Mouse (Mus musculus): ENCODE measurements around the gene Dnajc7.
"Not testable (repeated sequence)": the region's sequence is repeated elsewhere in the genome, so short reads cannot be mapped to it uniquely, and the experiment has no call there.

Gene Dnajc7

DNA sequence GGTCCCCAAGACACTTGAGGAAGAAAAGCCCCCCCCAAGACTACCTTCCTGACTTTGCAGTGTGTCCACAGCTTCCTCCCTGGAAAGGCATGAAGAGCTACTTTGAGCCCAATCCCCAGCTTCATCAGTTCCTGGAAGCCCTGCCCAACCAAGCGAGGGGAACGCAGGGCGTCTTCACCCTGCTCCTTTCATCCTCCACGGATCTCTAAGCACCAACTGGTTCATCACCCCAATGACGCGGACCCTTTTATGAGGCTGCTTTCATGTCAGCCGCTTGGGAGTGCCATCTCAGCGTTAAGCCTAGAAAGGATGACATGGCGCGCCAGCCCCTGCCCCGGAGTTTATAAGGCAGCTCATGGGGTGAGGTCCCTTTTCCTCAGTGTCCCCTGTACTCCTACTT, at the start of gene Dnajc7:
Dnajc7 (minus strand) TSS at position 187 of the 400 bp plus-strand sequence.
- peak in 1 of 2 experiments; percentile 16 for DNase-seq (ENCODE audit: low read depth in 1 of 2, low spot score in 2 of 2)

DNA sequence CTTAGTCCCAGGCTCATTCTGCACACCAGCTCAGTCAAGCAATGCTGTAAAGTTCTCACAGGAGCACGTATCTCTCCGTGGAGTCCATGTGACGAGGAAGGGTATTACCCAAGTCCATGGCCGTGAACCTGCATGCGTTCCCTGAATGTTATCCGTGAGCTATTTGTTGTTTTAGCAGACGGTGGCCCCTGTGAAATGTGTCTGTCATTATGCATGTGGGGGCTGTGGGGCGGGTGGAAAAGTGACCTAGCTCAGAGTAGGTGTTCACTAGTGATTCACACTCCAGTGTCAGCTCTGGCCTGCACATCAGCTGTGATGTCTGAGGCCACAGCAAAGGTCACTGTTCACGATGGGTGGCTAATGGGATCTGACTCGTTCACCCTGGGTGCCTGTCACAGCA, 39.8 kb upstream of the Dnajc7 start:
- no peak for DNase-seq (ENCODE audit: low read depth in 1 of 2, low spot score in 2 of 2)

GRCm38 (mm10) chr11:100656458-100656857, 36.5 kb upstream of the Dnajc7 start:
- no peak for DNase-seq (ENCODE audit: low read depth in 1 of 2, low spot score in 2 of 2)

- not testable (repeated sequence) for DNase-seq (ENCODE audit: low read depth in 1 of 2, low spot score in 2 of 2)
Observed at GRCm38 (mm10) chr11:100655589-100655988, 35.6 kb upstream of the Dnajc7 start.

- no peak for DNase-seq (ENCODE audit: low read depth in 1 of 2, low spot score in 2 of 2)
Observed at GRCm38 (mm10) chr11:100651748-100652147, 31.8 kb upstream of the Dnajc7 start.

GRCm38 (mm10) chr11:100651205-100651604, 31.2 kb upstream of the Dnajc7 start:
- DNase-seq (ENCODE audit: low read depth in 1 of 2, low spot score in 2 of 2): no peak

GRCm38 (mm10) chr11:100648405-100648804, 28.4 kb upstream of the Dnajc7 start:
- DNase-seq (ENCODE audit: low read depth in 1 of 2, low spot score in 2 of 2): no peak

DNA sequence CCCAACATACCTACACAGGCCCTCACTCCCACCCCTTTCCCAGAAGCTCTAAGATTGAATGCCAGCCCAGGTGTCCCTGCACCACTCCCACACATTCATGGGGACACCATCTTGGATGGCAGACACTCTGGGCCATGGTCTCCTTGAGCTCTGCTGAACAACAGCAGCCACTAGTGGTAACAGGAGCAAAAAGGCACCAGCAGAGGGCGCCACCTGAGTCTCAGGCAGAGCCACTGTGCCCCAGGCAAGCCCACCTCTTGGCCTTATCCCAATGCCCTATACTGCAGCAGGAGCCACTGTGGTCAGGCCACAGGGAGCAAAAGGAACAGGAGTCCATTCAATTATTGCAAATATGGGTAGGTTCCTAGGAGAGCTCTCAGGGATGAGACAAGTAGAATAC, 26.3 kb upstream of the Dnajc7 start:
- DNase-seq (ENCODE audit: low read depth in 1 of 2, low spot score in 2 of 2): peak in 1 of 2 experiments; percentile 28

DNA sequence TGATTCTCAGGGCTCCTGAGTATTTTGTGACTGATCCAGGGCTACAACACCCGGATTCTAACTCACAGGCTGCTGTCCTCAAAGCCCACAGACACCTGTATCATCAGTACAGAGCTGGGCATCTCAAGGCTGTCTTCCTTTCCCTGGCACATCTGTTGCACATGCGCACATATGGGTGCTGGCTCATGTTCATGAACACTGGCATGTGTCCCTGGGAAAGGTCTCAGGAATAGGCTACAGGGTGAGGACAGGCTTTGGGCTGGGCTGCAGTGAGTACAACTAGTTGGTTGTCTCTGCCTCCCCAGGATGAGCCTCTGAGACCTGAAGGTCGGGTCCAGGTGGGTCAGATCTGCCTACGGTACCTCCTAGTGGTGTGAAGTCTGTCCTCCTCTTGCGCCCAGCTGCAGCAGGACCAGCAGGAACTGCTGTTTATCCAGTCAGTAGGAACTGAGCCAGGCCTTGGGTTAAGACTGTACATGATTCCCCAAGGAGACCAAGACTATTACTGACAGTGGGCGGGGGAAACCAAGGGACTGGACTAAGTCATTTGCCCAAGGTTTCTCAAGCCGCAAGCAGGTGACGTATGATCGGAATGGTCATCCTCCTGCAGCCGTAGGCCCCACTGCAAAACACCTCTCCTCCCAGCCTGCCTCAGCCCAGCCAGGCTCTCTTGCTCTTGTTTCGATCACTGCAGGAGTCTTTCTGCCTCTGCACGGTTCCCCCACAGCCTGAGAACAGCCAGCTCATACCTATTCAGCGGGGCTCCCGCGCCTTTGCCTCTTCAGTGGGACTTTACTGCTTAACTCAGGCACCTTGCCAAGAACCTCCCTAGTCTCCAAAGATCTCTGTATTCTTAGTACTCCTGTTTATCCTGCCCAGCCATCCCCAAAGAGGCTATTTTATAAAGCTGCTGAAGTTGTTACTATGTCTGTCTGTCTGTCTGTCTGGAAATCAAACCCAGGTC, 23.9 kb upstream of the Dnajc7 start:
- DNase-seq (ENCODE audit: low read depth in 1 of 2, low spot score in 2 of 2): no peak

- DNase-seq (ENCODE audit: low read depth in 1 of 2, low spot score in 2 of 2): no peak
Observed at GRCm38 (mm10) chr11:100640159-100640906, 20.4 kb upstream of the Dnajc7 start.

DNA sequence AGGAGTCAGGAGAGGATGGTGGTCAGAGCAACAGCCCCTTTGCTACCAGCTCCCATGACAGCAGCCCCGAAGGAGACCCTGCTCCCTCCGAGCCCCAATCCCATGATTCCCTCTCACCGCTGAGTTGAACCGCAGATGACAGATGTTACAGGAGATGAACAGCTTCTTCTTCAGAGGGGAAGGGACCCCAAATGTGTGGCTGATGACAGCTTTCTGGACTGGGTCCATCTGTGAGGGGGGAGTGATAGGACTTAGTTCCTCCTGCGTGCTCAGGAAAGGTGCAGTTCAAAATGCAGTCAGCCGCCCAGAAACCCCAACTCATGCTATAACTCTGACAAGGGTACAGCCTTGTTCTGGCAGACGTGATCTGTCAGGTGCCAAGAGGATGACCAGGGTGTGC, 14.6 kb upstream of the Dnajc7 start:
- no peak for DNase-seq (ENCODE audit: low read depth in 1 of 2, low spot score in 2 of 2)

- DNase-seq (ENCODE audit: low read depth in 1 of 2, low spot score in 2 of 2): no peak
Observed at GRCm38 (mm10) chr11:100628862-100629352, 8.9 kb upstream of the Dnajc7 start.

DNA sequence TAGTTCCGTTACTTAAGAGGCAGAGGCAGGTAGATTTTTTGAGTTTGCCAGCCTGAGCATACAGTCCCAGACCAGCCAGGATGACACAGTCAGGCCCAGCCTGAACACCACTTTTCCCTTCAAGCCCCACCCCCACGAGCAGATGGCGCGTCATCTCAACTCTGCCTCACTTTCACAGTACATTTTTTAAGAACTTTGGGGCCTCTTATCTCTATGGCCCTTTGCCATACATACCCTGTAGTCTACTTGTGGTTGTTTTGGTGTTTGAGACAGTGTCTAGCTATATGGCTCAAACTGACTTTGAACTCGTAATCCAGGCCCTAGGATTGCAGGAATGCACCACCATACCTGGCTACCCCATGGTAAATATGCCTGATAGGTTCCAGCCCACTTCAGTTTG, 8.1 kb upstream of the Dnajc7 start:
- DNase-seq (ENCODE audit: low read depth in 1 of 2, low spot score in 2 of 2): no peak

DNA sequence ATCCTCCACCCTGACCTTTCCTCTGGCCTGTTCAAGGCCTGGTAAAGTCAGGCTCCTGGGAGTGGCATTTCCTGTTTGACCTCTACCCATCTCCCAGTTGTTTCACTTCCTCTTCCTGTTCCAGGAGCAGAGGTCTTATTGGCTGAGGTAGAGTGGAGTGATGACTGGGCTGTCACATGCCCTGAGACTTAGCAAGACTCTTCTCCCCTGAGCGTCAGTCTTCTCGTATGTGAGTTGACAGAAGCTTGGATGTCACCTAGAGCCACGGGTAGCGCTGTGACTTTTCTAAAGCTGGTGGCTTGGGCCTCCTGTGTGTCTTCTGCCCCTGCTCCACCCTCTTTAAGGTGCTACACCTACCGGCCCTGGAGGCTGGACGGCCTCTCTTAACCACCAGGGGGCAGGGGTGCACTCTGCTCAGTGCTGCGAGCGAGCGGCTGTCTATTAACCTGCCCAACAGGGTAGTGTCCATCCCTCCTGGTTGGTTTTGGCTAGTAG, 6.8 kb upstream of the Dnajc7 start:
- peak; percentile 77 to 88 for DNase-seq (ENCODE audit: low read depth in 1 of 2, low spot score in 2 of 2)

- no peak for DNase-seq (ENCODE audit: low read depth in 1 of 2, low spot score in 2 of 2)
Observed at GRCm38 (mm10) chr11:100625754-100626700, 6.1 kb upstream of the Dnajc7 start.

DNA sequence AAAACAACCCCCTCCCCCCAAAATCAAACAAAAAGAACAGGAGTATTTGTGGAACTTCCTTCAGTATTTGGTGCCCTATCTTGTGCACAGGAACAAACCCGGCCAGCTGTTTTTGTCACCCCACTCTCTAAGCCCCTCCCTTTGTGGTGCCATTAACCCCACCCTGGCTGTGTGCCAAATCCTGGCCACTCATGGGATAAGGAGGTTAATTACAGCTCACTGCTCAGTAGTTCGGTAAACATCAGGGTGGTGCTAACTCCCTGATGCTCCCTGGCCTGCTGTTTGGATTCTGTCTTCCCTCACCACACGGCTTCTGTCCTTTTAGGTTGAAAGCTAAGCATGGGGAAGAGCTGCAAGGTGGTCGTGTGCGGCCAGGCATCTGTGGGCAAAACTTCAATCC, 3.9 kb upstream of the Dnajc7 start:
- DNase-seq (ENCODE audit: low read depth in 1 of 2, low spot score in 2 of 2): peak; percentile 36 to 85

DNA sequence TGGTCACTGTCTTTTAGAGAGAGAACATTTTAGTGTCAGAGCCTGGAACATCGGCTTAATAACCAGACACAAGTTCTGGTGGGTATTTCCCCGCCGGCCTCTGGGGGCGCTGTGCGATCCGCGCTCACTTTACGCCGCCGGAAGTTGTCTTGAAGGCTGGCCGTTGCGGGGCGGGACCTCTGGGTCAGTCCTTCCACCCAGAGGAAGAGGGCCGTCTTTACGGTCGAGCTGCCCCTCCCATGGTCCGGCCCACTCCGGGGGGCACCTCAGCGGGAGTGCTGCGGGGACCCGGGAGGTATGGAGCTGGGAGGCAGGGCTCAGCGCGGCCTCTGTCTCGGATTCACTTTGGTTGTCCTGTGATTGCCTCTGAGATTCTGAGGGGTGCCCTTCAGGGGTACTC, 2.7 kb upstream of the Dnajc7 start:
- DNase-seq (ENCODE audit: low read depth in 1 of 2, low spot score in 2 of 2): peak; percentile 85 to 93

DNA sequence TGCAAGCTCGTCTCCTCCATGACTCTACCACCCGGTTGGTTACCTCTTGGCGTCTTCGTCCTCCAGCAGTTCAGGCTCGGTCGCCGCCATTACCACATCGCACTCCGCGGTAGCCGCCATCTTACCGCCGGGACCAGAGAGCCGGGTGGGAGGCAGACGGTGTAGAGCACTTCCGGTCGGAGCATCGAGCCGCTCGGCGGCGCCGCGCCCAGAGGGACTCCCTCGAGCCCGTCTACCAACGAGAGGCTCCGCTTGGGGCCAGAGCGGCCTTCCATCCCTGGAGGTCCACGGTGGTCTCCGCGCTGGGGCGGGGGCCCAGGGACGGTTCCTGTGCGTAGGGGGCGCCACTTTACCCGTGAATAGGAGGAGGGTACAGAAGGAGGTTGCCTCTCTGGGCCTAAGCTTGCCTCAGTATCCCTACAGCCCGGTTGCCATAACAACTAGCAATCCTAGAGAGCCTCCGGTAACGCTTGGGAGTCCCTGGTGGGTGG, 438 bp downstream of the Dnajc7 start:
- peak; percentile 82 to 89 for DNase-seq (ENCODE audit: low read depth in 1 of 2, low spot score in 2 of 2)

DNA sequence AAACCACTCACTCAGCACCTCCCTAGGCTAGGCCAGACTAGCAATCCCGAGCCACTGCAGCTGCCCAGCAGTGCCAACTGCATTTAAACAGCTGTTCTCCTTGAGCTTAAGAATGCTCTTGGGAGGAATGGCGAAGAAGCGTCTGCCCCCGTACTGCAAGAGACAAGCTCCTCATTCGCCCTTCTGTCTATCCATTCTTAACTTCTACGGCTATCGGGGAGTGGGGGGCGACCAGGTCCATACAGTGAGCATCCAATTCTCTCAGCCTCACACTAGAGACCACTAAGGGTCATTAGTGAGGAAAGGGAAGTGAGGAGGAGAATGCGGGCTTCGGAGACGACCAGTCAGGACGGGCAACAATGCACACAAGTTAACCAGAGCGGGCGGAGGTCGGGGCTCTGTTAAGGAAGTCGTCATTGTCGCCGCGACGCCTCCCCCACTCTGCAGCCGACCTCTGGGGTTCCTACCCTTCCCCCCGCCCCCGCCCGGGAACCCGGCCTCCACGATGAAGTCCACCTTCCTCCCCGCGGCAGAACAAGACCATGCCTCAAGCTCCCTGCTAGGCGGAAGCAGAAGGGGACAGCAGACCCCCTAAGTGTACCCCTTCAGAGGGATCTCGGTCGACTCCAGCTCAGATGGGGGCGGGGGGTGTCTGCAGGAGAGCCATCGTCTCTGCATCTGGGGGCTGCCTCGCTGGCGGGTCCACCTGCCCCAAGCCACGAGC, 1.0 kb downstream of the Dnajc7 start, which contains the start of gene Nkiras2:
Nkiras2 (plus strand) TSS at position 484 of the 724 bp plus-strand sequence.
- DNase-seq (ENCODE audit: low read depth in 1 of 2, low spot score in 2 of 2): peak; percentile 42 to 46

DNA sequence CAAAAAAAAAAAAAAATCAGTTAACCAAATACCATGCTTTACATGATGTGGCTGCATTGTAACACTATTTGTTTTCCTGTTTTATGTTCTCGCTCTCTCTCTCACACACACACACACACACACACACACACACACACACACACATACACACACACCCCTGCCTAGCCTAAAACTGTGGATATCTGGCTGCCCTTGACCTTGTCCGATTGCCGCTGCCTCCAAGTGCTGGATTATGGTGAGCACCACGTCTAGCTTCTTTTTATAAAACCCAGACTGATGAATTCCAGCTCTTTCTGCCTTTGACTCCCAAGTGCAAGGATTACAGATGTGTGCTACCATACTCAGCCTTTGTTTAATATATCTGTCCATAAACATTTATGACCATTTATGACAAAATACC, 2.5 kb downstream of the Dnajc7 start:
- DNase-seq (ENCODE audit: low read depth in 1 of 2, low spot score in 2 of 2): no peak

All from monocyte, adult 2 months (primary cell).